In the genomic region with DNA sequence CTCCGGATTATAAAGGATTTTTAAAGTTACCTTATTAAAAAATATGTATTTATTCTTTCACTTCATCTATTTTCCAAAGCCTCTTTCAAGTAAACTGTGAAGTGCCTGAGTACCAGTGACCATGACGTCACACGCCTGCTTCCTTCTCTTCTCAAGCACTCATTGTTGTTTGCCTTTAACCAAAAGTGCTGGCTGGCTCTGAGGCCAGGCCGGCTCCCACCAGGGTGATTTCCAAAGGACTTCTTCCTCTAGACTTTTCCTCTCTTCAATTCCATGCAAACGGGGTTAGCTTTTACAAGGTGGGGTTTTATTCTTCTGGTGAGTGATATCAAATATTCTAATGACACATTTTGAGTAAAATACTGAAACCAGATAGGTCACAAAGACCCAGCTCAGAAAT, we compare ENCODE assay signal across 9 mouse cellular contexts. TPM values are rescaled to one million over a fixed set of nuclear protein-coding genes. Genes with fewer than 3 reads are reported as not detected.
DNase-seq lines count a peak whose midpoint lies in the region; ATAC-seq and TF ChIP-seq lines count a peak whose summit lies in the region.
"Had no signal": no experiment of that assay in that cellular context is flagged by ENCODE, and none has a peak within 500 bp of the region (broad histone marks: within the 10 kb centered on the region; RNA-seq: fewer than 3 reads in every experiment).

No protein-coding gene starts in this region.

- no peaks in the 10 kb centered on the region for H3K27me3 ChIP-seq in forebrain, postnatal 0 days (ENCODE audit: insufficient read depth, low read length)
- H3K27me3 ChIP-seq in intestine, embryonic 14.5 days (replicated peaks; ENCODE audit: control insufficient read depth, insufficient read depth, low read length) = no peaks in the 10 kb centered on the region
- no peaks in the 10 kb centered on the region for H3K27me3 ChIP-seq in lung, postnatal 0 days (replicated peaks; ENCODE audit: insufficient read depth, low read length)
- H3K27me3 ChIP-seq in stomach, embryonic 14.5 days (ENCODE audit: control insufficient read depth, insufficient read depth, low read length) = no peaks in the 10 kb centered on the region
- H3K27me3 ChIP-seq: Patski had no signal

- TF ChIP-seq CTCF in forebrain, postnatal 0 days (IDR thresholded peaks at IDR 0.05; ENCODE audit: low read depth) = no peak
- no peak for TF ChIP-seq CTCF in lung, postnatal 0 days (IDR thresholded peaks at IDR 0.05)

- peak; percentile 22; the same call in 1 of the 2 replicates for TF ChIP-seq EP300 in lung, postnatal 0 days (IDR thresholded peaks at IDR 0.05)

- H3K4me1 ChIP-seq in forebrain, postnatal 0 days (ENCODE audit: insufficient read depth) = peaks cover 16% of the 10 kb centered on the region
- H3K4me1 ChIP-seq in intestine, embryonic 14.5 days (replicated peaks; ENCODE audit: control insufficient read depth, insufficient read depth, low read length) = peaks cover 11% of the 10 kb centered on the region; the same call in 1 of the 2 replicates
- no peaks in the 10 kb centered on the region for H3K4me1 ChIP-seq in lung, postnatal 0 days (ENCODE audit: insufficient read depth, low read depth, low read length)
- peaks cover 18% of the 10 kb centered on the region for H3K4me1 ChIP-seq in stomach, embryonic 14.5 days (ENCODE audit: control insufficient read depth, insufficient read depth, low read length)

- peak overlapping the region; percentile 97 for H3K4me3 ChIP-seq in forebrain, postnatal 0 days (ENCODE audit: low read depth, low read length)
- peak overlapping the region; percentile 80 for H3K4me3 ChIP-seq in intestine, embryonic 14.5 days (ENCODE audit: low read depth, low read length)
- H3K4me3 ChIP-seq in lung, postnatal 0 days (ENCODE audit: low read depth, low read length) = peak overlapping the region; percentile 80
- H3K4me3 ChIP-seq in stomach, embryonic 14.5 days (ENCODE audit: low read depth, low read length) = peak overlapping the region; percentile 87

- H3K9ac ChIP-seq in forebrain, postnatal 0 days = peak overlapping the region; percentile 99
- peak overlapping the region; percentile 83 for H3K9ac ChIP-seq in intestine, embryonic 14.5 days (ENCODE audit: low read length)
- H3K9ac ChIP-seq in lung, postnatal 0 days (replicated peaks; ENCODE audit: low read depth) = peak overlapping the region; percentile 85; the same call in 1 of the 2 replicates
- H3K9ac ChIP-seq in stomach, embryonic 14.5 days (replicated peaks; ENCODE audit: low read depth, low read length) = peak overlapping the region; percentile 90; the same call in 1 of the 2 replicates

- no peak for ATAC-seq in forebrain, postnatal 0 days
- ATAC-seq in intestine, embryonic 14.5 days (replicated peaks; ENCODE audit: low FRiP score, low TSS enrichment, low read depth) = no peak
- 0 out of 2 replicates have a peak, but pooled peaks have one; percentile 32 for ATAC-seq in lung, postnatal 0 days
- ATAC-seq in stomach, embryonic 14.5 days (ENCODE audit: insufficient number of reproducible peaks, insufficient read depth, low FRiP score, low read depth) = no peak
- ATAC-seq: Patski had no signal

- H3K36me3 ChIP-seq in forebrain, postnatal 0 days (ENCODE audit: insufficient read depth) = peaks cover 13% of the 10 kb centered on the region; the same call in 1 of the 2 replicates
- peaks cover 4% of the 10 kb centered on the region; the same call in 1 of the 2 replicates for H3K36me3 ChIP-seq in intestine, embryonic 14.5 days (ENCODE audit: control insufficient read depth, insufficient read depth, low read length)
- H3K36me3 ChIP-seq in lung, postnatal 0 days (ENCODE audit: insufficient read depth, low read length) = no peaks in the 10 kb centered on the region
- no peaks in the 10 kb centered on the region for H3K36me3 ChIP-seq in stomach, embryonic 14.5 days (ENCODE audit: control insufficient read depth, insufficient read depth, low read length)

- H3K27ac ChIP-seq in forebrain, postnatal 0 days (ENCODE audit: low read depth, low read length) = peak overlapping the region; percentile 98
- peak overlapping the region; percentile 36 for H3K27ac ChIP-seq in intestine, embryonic 14.5 days (ENCODE audit: low read depth)
- H3K27ac ChIP-seq in lung, postnatal 0 days (ENCODE audit: low read length) = peak overlapping the region; percentile 92; the same call in 1 of the 2 replicates
- H3K27ac ChIP-seq in stomach, embryonic 14.5 days (ENCODE audit: low read length) = peak overlapping the region; percentile 55; the same call in 1 of the 2 replicates

- intact Hi-C loops in heart, postnatal 25 days (cut with DNase I) = no loop called here

- peak; percentile 96 for DNase-seq in heart, adult 11 months
- no peak for DNase-seq in heart, postnatal 25 days (ENCODE audit: low spot score)
- DNase-seq in T-cell, adult 2 months (ENCODE audit: low spot score) = peak; percentile 64
- peak; percentile 66 for DNase-seq in forebrain, postnatal 0 days
- peak; percentile 58 for DNase-seq in intestine, embryonic 14.5 days (ENCODE audit: low spot score)
- peak; percentile 93 for DNase-seq in lung, postnatal 0 days (ENCODE audit: low spot score)
- no peak for DNase-seq in c-Kit-positive CD71-positive TER-119-positive erythroid progenitor cells, embryonic 14.5 days (ENCODE audit: low spot score)

- H3K9me3 ChIP-seq in forebrain, postnatal 0 days (ENCODE audit: low read length) = no peaks in the 10 kb centered on the region
- H3K9me3 ChIP-seq in intestine, embryonic 14.5 days (ENCODE audit: control insufficient read depth, low read length) = no peaks in the 10 kb centered on the region
- H3K9me3 ChIP-seq in lung, postnatal 0 days (ENCODE audit: low read length) = no peaks in the 10 kb centered on the region
- H3K9me3 ChIP-seq in stomach, embryonic 14.5 days (ENCODE audit: control insufficient read depth, low read depth, low read length) = no peaks in the 10 kb centered on the region

- H3K4me2 ChIP-seq in forebrain, postnatal 0 days (ENCODE audit: low read depth) = peak overlapping the region; percentile 85
- peak overlapping the region; percentile 81 for H3K4me2 ChIP-seq in intestine, embryonic 14.5 days (ENCODE audit: low read length)
- H3K4me2 ChIP-seq in lung, postnatal 0 days (replicated peaks; ENCODE audit: low read depth, low read length) = peak overlapping the region; percentile 92
- peak overlapping the region; percentile 89 for H3K4me2 ChIP-seq in stomach, embryonic 14.5 days (replicated peaks; ENCODE audit: low read depth, low read length)

- 2% methylated on average over 5 of the region's 5 CpGs for WGBS in forebrain, postnatal 0 days
- 13% methylated on average over 5 of the region's 5 CpGs for WGBS in intestine, embryonic 14.5 days
- 6% methylated on average over 5 of the region's 5 CpGs for WGBS in lung, postnatal 0 days
- WGBS in stomach, embryonic 14.5 days = 14% methylated on average over 5 of the region's 5 CpGs

RNA-seq across cellular contexts. Expression of a gene that starts 2.6 kb away (rescaled TPM):
- 1 to 10 TPM; 6.4 to 6.9 TPM for total RNA-seq in heart, postnatal 25 days (2021)
- 95.6 and 106 TPM in 2 replicates for total RNA-seq in forebrain, postnatal 0 days (2014; rRNA removed)
- polyA plus RNA-seq in forebrain, postnatal 0 days (2015; fragmentation: Nextera tagmentation; extraction: Ambion mirVana) = 30.2 and 40.2 TPM in 2 replicates
- polyA plus RNA-seq in intestine, embryonic 14.5 days (2014; fragmentation: Nextera tagmentation; extraction: Ambion mirVana) = 4.2 and 4.3 TPM in 2 replicates
- 24.9 and 28.1 TPM in 2 replicates for polyA plus RNA-seq in lung, postnatal 0 days (2015; fragmentation: Nextera tagmentation; extraction: Ambion mirVana)
- 6.5 TPM in 2 replicates for polyA plus RNA-seq in stomach, embryonic 14.5 days (2014; fragmentation: Nextera tagmentation; extraction: Ambion mirVana)

Comparison
In these comparisons a context has a peak if more than half of its experiments do, and no peak if none do; other contexts are left out.
1. DNase-seq: peak in heart, adult 11 months (single experiment), T-cell, adult 2 months (single experiment), forebrain, postnatal 0 days (single experiment), intestine, embryonic 14.5 days (single experiment) and lung, postnatal 0 days (single experiment); none in heart, postnatal 25 days (single experiment) and c-Kit-positive CD71-positive TER-119-positive erythroid progenitor cells, embryonic 14.5 days (single experiment).
2. H3K27ac ChIP-seq: peak in every context shown above with its lines; median percentile 98 in forebrain, postnatal 0 days; 92 in lung, postnatal 0 days; 55 in stomach, embryonic 14.5 days; 36 in intestine, embryonic 14.5 days.
3. Peak in every context shown above with its lines, with median percentiles within 50 percentile points of each other: H3K4me2 ChIP-seq, H3K4me3 ChIP-seq and H3K9ac ChIP-seq.